Mouse (Mus musculus) lung, embryonic 16.5 days (tissue): ENCODE results near the gene Hspbp1. TPM values are rescaled to one million over a fixed set of nuclear protein-coding genes. Genes with fewer than 3 reads are reported as not detected.

Source experiments
- ATAC-seq: fragments of 200-750 bp; cut with Nextera tagmentation; 2 replicates; pipeline ENCODE4 v1.8.0; 2017; ENCODE audit warnings: low read depth, mild to moderate bottlenecking, moderate library complexity
- H3K27ac ChIP-seq: fragments of 300-500 bp; sonication (generic); 2 replicates; pipeline ENCODE4 v1.5.1; 2014; ENCODE audit warnings: mild to moderate bottlenecking, control low read depth, low read length
- H3K27me3 ChIP-seq: fragments of 300-500 bp; sonication (generic); 2 replicates; pipeline ENCODE4 v1.6.1; 2014; ENCODE audit warnings: low read depth, low read length, mixed read lengths; ENCODE audit not compliant: control insufficient read depth, insufficient read depth
- H3K36me3 ChIP-seq: fragments of 300-500 bp; sonication (generic); 2 replicates; pipeline ENCODE4 v1.6.1; 2014; ENCODE audit warnings: low read length; ENCODE audit not compliant: control insufficient read depth, insufficient read depth
- H3K4me1 ChIP-seq: fragments of 300-500 bp; sonication (generic); replicated peaks from 2 replicates; pipeline ENCODE4 v1.6.1; 2014; ENCODE audit warnings: low read length, mixed read lengths; ENCODE audit not compliant: control insufficient read depth, insufficient read depth
- H3K4me2 ChIP-seq: fragments of 300-500 bp; sonication (generic); 2 replicates; pipeline ENCODE4 v1.6.1; 2014; ENCODE audit warnings: low read depth, low read length, control low read depth
- H3K4me3 ChIP-seq: fragments of 300-500 bp; sonication (generic); 2 replicates; pipeline ENCODE4 v1.5.1; 2014; ENCODE audit warnings: mild to moderate bottlenecking, low read length, control low read depth
- H3K9ac ChIP-seq: fragments of 300-500 bp; sonication (generic); 2 replicates; pipeline ENCODE4 v1.6.1; 2014; ENCODE audit warnings: low read length, control low read depth
- H3K9me3 ChIP-seq: fragments of 300-500 bp; sonication (generic); 2 replicates; pipeline ENCODE4 v1.6.1; 2016; ENCODE audit warnings: low read length; ENCODE audit not compliant: control insufficient read depth
- WGBS: fragments of 180-500 bp; shearing (Covaris S2); extraction: QIAGEN DNeasy Blood & Tissue Kit; methylation state at CpG from one replicate; pipeline ENCODE4 v1.1.7; 2014; 5-methylcytosine and 5-hydroxymethylcytosine counted together
- polyA plus RNA-seq: library from polyadenylated mRNA; unstranded; fragments of >200 nt; fragmentation: Nextera tagmentation; extraction: Ambion mirVana; gene quantifications from 2 replicates; pipeline ENCODE4 v1.2.1, GENCODE M21; 2015

Gene Hspbp1
- polyA plus RNA-seq, 1 experiment from 2014 or later = 90.9 TPM

DNA sequence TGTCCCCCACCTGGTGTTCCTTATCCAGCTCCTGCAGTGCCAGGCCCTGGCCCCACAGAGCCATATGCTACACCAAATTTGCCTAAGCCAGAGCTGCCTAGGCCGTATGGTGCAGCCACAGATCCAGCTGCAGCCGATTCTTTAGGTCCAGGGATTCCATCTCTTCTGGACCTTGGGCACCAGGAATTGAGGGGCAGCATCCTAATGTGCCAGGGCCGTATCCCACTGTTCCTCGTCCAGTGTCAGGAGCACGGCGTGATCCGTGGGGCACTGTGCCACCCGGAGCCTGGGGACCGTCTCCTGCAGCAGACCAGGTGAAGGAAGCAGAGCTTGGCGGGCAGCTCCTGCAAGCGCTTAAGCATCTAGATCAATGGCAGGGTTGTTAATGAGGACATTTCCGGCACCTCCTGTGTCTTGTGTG lies 72.9 kb downstream of the Hspbp1 start:
- H3K27me3 ChIP-seq = no peaks in the 10 kb centered on the region
- no peak for ATAC-seq
- 73% methylated on average over 12 of the region's 12 CpGs for WGBS
- H3K9ac ChIP-seq = no peak overlapping the region
- H3K36me3 ChIP-seq = no peaks in the 10 kb centered on the region
- no peak overlapping the region for H3K4me2 ChIP-seq
- H3K4me3 ChIP-seq = no peak overlapping the region
- H3K9me3 ChIP-seq = no peaks in the 10 kb centered on the region
- H3K4me1 ChIP-seq = no peaks in the 10 kb centered on the region
- no peak overlapping the region for H3K27ac ChIP-seq

DNA sequence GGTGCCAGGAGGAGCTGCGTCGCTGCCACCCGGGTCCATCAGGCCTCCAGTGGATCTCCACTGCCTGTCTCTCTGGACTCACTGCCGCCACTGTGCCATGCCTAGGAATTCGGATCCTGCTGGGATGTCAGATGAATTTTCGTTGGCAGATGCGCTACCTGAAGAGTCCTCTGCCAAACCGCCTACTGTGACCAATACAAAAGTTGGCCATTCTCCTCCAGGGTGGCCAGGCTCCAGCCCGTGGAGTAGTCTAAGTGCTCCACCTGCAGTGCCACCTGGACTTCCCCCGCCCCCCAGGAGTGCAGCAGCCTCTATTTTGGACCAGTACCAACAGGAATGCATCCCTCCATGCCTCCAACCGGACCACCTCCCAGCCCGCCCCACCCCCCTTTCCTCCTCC lies 73.4 kb downstream of the Hspbp1 start:
- Histone ChIP-seq H3K4me2 (no peak overlapping the region), H3K9ac (no peak overlapping the region), H3K4me3 (no peak overlapping the region), H3K27me3 (no peaks in the 10 kb centered on the region), H3K4me1 (no peaks in the 10 kb centered on the region), H3K36me3 (no peaks in the 10 kb centered on the region), H3K27ac (no peak overlapping the region), H3K9me3 (no peaks in the 10 kb centered on the region)
- ATAC-seq = no peak
- 78% methylated on average over 12 of the region's 12 CpGs for WGBS

Other genes with a start within 250 kb of the Hspbp1 start
- 19.5 and 22.4 TPM in 2 replicates for gene Rdh13, start 239.4 kb downstream of the Hspbp1 start, polyA plus RNA-seq
- gene Eps8l1, start 224.4 kb downstream of the Hspbp1 start, polyA plus RNA-seq = 21.3 and 23.6 TPM in 2 replicates
- 20.1 and 21.0 TPM in 2 replicates for gene Ppp1r12c, start 183.4 kb downstream of the Hspbp1 start, polyA plus RNA-seq
- 28.6 and 34.6 TPM in 2 replicates for gene Tnnt1, start 168.7 kb downstream of the Hspbp1 start, polyA plus RNA-seq
- gene Tnni3, start 160.8 kb downstream of the Hspbp1 start, polyA plus RNA-seq = 77.2 and 102 TPM in 2 replicates
- 4.7 TPM in 2 replicates for gene Dnaaf3, start 152.6 kb downstream of the Hspbp1 start, polyA plus RNA-seq
- gene Syt5, start 137.5 kb downstream of the Hspbp1 start, polyA plus RNA-seq = 5.5 and 8.3 TPM in 2 replicates
- gene Ptprh, start 81.0 kb downstream of the Hspbp1 start, polyA plus RNA-seq = not detected in 2 replicates
- 0.69 and 1.7 TPM in 2 replicates for gene Tmem86b, start 53.6 kb downstream of the Hspbp1 start, polyA plus RNA-seq
- 3.5 and 3.9 TPM in 2 replicates for gene Ppp6r1, start 26.0 kb downstream of the Hspbp1 start, polyA plus RNA-seq
- 0.68 and 0.74 TPM in 2 replicates for gene Brsk1, start 5.5 kb upstream of the Hspbp1 start, polyA plus RNA-seq
- gene Tmem150b, start 40.2 kb upstream of the Hspbp1 start, polyA plus RNA-seq = 0.14 TPM in 1 of 2 replicates, not detected in the other
- gene Kmt5c, start 55.0 kb upstream of the Hspbp1 start, polyA plus RNA-seq = 57.2 and 60.2 TPM in 2 replicates
- 77.9 and 94.0 TPM in 2 replicates for gene Cox6b2, start 68.0 kb upstream of the Hspbp1 start, polyA plus RNA-seq
- gene Fam71e2, start 86.2 kb upstream of the Hspbp1 start, polyA plus RNA-seq = not detected in 2 replicates
- gene Il11, start 97.8 kb upstream of the Hspbp1 start, polyA plus RNA-seq = 0.18 and 0.19 TPM in 2 replicates
- 0.34 and 0.48 TPM in 2 replicates for gene Tmem190, start 97.9 kb upstream of the Hspbp1 start, polyA plus RNA-seq
- 14.7 and 17.9 TPM in 2 replicates for gene Tmem238, start 104.6 kb upstream of the Hspbp1 start, polyA plus RNA-seq
- 337 and 342 TPM in 2 replicates for gene Rpl28, start 107.8 kb upstream of the Hspbp1 start, polyA plus RNA-seq
- gene Ube2s, start 127.5 kb upstream of the Hspbp1 start, polyA plus RNA-seq = 355 and 372 TPM in 2 replicates
- gene Shisa7, start 159.6 kb upstream of the Hspbp1 start, polyA plus RNA-seq = 0.99 and 1.2 TPM in 2 replicates
- 14.1 and 15.7 TPM in 2 replicates for gene Isoc2b, start 185.2 kb upstream of the Hspbp1 start, polyA plus RNA-seq
- gene Isoc2a, start 192.1 kb upstream of the Hspbp1 start, polyA plus RNA-seq = 0.87 and 1.3 TPM in 2 replicates
- gene Gm36210, start 221.4 kb upstream of the Hspbp1 start, polyA plus RNA-seq = 0.21 TPM in 1 of 2 replicates, not detected in the other
- 3.4 and 3.7 TPM in 2 replicates for gene Zfp628, start 230.1 kb upstream of the Hspbp1 start, polyA plus RNA-seq
- gene Nat14, start 237.0 kb upstream of the Hspbp1 start, polyA plus RNA-seq = 2.5 and 2.7 TPM in 2 replicates
- 2.1 and 2.4 TPM in 2 replicates for gene Ssc5d, start 240.7 kb upstream of the Hspbp1 start, polyA plus RNA-seq